Mouse (Mus musculus): Measurements from ENCODE around the gene Selenom.

The Selenom gene

DNA sequence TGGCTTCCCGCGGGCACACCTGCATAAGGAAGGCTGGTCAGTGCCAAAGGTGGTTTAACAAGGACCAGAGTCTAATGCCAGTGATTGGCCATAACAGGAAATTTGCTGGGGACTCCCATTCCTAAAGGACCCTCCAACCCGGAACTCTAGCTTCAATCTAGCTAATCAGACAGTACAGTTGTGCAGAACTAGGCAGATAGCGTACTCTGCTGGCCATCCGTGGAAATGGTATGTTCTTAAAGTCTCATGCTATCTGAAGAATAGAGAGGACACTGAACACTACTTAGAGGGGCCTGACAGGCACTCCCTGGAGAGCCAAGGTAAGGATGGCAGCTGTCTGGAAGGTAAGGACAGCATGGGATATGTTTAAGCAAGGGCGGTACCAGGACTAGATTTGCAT is 17.1 kb downstream of the Selenom start:
- peak; percentile 31 for DNase-seq

DNA sequence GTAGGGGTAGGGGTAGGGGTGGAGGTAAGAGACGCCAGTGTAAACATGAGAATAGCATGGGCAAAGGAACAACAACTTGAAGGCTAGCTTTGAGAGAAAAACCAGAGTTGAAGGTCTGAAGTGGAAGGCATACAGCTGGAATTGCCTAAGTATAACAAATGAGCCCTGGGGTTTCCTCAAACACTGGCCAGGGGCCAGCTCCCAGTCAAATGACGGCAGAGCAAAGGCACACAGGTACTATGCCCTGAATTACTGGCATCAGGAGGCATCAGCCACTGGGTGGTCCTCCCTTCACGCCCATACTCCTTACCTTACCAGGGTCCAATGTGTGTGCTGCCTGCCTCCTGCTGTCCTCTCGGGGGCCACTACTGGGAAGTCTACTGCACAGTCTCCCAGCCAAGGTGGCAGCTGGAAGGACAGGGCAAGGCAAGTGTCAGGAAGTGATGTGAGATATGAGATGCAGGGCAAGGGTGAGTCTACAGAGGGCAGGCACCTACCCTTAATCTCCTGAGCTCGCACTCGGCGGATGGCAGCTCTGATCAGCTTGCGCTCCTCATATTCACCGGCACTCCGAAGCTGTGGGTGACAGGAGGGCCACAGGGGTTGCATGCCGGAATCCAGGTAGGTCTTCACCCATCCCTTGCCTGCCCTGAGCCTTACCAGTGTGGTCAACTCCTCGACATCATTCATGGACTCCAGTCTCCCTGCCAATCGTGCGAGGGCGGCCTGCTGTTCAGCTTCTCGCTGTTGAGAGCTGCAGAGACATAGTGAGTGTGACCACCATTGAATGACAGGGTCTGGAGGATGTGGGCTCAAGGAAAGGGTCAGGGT is 17.8 kb downstream of the Selenom start:
- DNase-seq, result peak; percentile 28

DNA sequence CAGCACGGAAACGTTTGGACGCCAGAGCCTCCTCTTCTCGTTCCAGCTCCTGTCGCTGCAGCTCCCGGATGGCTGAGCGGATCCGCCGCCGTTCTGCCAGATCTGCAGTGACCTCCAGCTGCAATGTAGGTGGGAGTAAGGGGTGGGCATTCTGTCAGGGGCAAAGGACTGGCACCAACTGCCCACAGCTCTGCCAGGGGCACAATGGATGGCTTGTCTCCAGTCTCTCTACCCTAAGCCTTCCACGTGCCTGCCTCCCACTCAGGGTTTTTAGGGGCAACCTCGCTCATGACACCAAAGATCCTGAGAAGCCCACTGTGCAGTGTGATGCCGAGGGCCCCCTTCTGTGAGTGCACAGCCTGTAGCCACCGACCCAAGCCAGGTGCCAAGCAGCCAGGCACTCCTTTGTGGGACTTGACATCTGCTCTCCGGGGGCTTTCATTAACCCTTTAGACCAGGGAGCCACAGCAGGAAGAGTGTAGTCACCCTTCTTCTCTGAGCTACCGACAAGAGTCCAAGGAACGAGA is 19.0 kb downstream of the Selenom start:
- DNase-seq, result peak; percentile 23

DNA sequence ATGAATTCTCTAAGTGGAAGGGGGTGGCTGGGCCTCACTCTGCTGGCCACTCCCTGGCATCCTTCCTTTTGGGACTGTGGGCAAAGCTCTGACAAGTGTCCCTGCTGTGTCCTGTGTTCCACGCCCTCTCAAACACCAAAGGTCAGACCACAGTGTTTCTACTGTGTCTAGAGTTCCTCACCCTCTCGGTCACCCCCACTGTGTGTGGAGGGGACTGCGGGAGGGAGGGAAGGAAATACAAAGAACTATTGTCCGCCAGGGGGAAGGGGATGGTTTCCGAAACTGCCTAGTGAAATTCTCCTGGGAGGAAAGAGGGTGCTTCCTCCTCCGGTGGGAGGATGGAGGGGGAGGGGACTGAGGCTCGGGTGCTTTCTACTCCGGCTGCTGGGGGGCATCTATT is 20.5 kb downstream of the Selenom start:
- no peak for DNase-seq

DNA sequence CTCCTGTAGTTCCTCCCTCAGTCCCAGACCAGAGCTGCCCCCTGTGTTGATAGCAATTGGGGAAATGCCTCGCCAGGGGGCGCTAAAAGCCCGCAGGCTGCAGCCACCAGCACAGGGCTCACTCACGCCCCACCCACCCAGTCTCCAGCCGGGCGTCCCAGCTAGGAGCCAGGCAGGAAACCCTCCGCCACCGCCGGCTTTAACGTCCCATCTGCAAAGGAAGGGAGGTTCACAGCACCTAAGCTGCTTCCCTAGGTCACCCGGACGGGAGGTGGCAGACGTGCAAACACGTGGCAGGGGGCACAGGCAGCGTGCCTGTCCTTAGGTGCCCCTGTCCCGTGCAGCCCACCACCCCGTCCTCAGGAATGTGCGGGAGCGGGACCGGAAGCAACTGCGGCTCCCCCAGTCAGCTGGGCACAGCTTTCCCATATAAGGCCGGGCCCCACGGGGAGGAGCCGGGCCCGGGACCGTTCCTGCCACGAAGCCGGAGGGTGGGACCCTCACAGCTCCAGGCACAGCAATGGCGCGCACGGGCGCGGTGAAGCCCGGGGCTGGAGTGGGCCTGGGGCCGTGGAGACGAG is 21.0 kb downstream of the Selenom start:
- peak; percentile 90 for DNase-seq

DNA sequence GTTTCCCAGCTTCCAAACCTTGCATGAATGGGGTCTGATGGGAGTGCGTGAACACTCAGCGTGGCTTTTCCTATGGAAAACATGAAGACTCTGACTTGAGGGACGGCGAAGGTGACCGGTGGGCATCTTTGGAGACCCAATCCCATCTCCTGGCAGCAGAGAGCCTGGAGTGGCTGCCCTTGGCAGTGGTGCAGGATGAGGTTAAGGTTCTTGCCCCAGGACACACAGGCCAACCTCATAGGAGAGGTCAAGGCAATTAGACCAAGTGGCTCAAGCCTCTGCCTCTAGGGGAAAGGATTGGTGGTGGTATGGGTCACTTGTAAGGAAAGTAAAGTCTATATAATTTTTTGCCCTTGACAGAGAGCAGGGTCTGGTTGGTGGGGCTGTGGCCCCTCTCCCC is 21.6 kb downstream of the Selenom start:
- DNase-seq, result peak; percentile 32

DNA sequence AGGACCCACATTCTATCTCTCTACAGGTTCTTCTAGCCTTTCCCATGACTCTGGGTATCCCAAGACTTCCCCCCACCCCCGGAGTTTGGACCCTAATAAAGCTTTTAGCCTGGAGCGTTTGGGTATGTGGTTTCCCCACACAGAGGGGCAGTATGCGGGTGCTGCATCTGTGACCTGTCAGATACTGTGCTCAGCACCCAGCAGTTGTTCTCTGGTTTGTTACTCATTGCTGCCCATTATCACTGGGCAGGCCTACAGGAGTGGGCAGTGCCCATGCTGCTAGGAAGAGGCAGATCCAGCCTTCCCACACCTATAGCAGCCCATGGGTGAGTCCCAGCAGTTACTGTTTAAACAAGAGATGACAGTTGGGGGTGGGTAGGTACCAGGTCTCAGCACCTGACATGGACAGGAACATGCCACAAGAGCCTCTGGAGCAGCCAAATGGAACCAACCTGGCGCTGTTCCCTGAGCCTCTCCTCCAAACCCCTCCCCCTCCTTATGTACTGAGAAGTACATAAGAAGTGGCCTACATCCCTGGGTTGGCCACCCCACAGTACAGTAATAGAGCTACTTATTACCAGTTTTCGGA is 22.4 kb downstream of the Selenom start:
- peak; percentile 45 for DNase-seq

DNA sequence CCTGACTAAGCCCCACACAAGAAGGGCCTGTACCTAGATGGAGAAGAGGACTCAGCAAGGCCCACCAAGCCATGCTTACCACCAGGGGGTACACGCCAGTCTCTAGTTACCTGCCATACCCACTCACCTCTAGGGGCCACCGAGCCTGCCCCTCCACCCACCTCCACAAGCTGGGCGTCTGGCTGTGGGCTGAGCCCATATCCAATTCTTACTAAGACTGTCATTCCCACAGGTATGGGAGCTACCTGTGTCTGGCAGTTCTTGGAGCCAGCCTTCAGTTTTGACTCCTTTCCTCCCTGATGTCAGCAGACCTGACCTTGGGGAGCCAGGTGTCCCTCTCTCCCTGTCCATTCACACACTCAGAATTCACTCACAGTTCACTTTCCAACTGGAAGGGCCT is 23.2 kb downstream of the Selenom start:
- DNase-seq, result peak; percentile 32

DNA sequence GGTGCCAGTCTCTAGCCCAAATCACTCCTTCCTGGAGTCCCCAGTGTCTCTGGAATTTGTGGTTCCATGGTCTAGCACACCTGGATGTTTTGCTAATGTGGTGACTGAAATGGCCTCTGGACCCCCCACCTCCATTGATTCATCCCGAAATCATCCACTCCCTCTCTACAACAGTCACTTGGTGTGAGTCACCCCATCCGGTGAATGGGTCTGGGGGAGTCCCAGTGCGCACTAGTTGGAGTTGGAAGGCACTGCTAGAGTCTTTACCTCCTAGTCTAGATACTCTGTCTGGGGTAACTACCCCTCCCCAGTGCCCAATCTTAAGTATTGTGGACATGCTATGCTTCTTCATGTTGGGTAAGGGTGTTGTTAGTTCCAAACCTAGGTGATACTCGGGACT is 23.9 kb downstream of the Selenom start:
- peak; percentile 30 for DNase-seq

DNA sequence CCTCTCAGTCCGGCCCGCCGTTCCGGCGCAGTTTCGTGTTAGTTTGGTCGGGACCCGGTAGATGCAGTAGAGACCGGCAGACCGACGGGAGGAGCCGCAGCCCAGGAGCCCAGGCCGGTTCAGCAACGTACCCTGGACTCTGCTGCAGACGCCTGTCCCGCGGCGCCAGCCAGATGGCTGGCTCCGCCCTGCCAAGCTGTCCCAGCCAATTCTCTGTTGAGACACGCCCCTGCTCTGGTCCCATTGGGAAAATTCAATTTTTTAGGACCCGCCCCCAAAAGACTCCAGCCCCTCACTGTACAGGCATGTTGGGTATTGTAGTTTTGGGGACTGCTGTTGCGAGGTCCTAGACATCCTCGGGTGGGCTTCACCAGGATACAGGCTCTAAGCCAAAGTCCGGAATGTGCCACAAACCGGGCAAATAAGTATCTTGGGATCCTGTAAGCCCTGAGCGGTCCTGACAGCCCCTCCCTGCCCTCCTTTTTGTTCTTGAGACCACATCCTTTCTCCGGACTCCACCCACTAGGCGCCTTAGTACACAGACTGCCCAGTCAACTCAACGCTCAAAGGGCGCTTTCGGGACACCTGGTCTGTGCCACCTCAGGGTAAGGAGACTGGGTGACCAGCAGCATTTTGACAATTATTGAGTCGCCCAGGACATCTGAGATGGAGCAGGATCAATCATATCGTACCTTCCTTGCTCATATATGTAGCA is 24.8 kb downstream of the Selenom start:
- DNase-seq, result peak; percentile 93

DNA sequence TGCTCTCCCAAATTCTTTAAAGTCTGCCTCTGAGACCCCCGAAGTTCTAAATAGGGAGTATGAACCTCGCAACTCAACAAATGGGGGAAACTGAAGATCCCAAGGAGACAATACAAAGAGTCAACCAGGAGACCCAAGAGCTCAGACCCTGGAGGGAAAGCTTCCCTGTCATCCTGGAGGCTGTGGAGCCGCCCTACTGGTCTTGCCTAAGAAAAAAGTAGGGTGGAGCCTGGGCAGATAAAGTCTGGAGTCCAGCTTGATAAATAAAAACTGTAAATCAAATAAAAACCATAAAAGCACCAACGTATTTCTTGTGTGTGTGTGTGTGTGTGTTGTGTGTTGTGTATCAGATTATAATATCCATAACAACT is 25.3 kb downstream of the Selenom start:
- no peak for DNase-seq

DNA sequence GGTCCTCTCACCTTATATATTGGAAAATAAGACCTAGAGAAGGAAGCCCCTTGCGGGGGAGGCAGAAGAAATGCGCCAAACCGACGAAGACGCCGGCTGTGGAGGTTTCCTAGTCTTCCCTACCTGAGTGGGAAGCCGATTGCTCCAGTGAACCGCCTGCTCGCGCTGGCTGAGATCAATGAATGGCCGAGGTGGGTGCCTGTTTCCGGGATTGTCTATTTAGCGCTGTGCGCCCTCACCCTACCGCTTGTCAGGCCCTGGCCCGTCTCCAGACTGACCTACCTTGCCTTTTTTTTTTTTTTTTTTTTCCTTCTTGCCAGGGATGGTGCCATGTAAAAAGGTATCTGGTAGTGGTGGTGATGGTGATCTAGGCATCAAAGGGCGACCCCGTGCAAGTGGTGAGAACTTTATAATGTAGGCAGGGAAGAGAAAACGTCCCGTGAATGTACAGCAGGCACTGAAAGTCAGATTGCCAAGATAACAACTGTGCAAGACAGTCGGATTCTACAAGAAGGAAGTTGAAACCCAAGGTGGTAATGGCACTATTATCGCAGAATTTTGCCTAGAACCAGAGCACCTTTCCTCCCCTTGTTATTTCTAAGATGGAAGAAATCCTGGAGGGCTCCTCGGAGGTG is 26.1 kb downstream of the Selenom start, which contains the start of gene Smtn:
Gene Smtn, minus strand, starts transcription at position 162 of the 635 bp plus-strand sequence.
- DNase-seq, result peak; percentile 41

DNA sequence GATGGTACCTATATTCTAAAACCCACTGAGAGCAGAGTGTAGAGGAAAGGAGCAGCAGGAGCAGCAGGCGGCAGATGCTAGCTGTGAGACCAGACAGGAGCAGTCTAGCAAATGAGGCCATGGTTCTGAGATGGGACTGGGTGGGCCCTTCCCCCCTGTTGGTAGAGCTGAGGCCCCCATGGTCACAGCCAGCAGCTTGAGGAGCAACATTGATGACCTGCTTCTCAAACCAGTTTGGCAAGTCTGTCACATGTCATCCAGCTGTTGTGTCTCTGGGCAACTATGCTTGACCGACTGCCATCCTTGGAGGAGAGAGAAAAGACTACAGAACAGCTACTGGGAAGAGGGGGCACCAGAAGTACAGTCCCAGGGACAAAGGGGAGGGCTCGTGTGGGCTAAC is 27.4 kb downstream of the Selenom start:
- DNase-seq, result peak; percentile 4

DNA sequence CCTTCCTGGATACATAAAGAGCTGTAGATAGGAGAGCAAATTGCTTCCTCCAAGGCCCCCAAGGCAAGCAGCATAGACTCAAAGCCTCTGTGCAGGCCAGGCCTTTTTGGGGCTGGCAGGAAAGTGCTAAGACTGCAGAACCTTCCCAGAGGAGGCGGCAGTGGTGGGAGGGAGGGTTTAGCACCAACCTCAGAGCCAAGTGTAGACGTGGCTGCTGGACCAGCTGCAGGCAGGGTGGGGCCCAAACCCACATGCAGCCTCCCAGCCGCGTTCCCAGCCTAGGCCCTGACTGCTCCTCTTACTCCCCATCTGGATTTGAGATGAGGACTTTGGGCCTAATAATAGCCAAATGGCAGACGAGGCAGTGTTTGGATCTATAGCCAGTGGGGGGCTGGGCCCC is 28.5 kb downstream of the Selenom start:
- DNase-seq, result no peak

DNA sequence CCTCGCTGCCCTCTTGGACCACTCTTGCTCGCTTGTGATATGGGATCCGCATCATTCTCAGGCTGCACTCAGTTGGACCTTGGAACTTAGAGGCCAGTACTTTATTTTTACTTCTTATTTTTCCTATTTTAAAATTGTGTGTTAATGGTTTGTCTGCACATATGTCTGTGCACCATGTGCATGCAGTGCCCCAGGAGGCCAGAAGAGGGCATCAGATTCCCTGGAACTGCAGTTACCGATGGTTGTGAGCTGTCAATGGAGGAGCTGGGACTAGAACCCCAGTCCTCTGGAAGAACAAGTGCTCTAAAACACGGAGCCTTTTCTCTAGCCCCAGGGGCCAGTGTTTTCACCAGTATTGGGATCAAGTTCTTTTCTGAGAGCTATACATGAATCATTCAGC is 29.9 kb downstream of the Selenom start:
- no peak for DNase-seq

DNA sequence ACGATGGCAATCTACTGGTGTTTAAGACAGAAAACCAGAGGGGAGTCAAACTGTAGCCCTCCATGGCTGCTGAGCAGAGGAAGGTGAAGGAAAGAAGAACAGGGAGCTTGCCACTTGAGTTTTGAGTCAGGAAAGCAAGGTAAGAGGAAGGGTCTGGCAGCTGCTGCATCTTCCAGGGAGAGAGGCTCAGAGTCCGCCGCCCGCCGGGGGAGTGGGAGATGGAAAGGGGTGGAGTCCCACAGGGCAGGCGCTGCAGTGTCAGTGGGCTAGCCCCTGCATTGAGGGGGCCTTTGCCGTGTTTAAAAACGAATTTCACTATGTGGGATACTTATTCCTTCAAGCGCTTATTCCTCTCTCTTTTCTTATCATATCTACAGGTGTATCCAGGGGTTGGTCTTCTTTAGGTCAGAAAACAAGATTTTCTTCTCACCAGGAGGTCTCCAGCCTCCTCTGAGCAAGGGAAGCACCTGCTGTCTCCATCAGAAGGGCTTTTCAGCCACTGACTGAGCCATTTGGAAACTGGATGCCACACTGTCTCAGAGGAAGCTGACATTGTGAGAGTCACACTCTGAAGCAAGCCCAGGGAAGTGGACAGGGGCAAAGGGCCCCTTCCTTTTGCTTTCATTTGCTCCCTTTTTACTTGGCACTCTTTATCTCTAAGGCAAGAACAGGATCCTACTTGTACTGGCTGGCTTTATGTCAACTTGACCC is 31.2 kb downstream of the Selenom start:
- no peak for DNase-seq

DNA sequence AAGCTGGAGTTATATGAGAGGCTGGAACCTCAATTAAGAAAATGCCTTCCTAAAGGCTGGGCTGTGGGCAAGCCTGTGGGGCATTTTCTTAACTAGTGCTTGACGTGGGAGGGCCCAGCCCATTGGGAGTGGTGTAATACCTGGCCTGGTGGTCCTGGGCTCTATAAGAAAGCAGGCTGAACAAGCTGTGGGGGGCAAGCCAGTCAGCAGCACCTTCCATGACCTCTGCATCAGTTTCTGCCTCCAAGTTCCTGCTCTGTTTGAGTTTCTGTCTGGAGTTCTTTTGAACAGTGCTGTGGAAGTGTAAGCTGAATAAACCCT is 31.7 kb downstream of the Selenom start:
- DNase-seq, result no peak

DNA sequence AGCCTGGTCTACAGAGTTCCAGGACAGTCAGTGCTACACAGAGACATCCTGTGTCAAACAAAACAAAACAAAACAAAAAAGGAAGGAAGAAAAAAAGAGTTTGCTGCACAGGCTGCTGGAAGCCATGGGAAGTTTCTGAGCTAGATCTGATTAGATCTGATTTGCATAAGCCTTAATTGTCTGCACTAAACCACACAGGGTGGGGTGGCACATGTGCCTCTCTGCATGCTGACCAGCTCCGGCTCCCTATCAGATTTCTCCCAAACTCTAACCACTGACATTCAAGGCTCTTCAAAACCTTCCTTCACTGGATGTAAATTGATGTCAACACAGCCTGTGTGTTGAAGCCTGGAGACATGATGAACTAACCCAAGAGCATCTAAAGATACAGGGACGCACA is 32.6 kb downstream of the Selenom start:
- no peak for DNase-seq

DNA sequence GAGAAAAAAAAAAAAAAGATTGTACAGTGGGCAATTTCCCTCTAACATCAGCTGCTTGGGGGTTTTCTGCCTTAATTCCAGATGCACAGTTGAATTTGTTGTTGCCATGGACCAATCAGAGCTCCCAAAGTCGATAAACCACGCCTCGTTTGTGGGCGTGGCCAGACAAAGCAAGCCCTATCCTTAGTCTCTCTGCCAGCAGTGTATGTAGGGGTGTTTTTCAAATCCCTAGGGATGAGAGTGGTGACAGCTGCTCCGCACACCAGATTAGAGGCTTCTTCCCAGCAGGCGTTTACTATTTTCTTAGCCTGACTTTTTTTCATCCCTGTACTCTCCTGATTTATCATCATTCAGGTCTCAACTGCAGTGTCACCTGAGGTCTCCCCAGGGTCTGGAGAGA is 33.5 kb downstream of the Selenom start:
- DNase-seq, result no peak

DNA sequence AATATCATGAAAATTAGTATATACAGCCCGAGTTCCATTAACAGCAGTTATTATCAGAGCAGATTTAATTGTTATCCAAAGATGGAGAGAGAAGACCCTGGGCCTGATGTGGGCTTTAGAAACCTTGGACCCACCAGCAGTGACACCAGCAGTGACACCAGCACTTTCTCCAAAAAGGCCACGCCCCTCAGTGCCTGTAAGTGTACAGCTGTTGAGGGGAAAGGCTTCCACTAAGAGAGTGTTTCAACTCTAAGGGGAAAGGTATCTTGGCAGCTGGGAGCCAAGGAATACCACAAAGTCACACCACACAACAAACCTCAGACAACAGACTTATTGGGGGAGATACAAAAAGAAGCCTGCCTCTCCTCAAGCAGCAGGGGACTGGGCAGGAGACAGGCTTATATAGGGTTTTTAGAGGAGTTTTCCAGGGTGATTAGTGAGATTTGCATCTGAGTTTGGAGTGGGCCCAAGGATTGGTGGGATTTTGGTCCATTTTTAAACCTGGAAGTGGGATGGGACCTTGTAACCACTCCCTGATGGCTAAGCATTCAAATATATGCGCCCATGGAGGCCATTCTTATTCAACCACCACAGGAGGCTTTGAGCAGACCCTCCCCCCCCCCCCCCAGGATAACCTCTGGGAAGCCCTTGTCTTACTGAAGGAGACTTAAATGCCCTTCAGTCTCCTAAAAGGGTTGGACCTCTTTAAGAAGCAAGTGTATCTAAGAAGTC is 34.2 kb downstream of the Selenom start:
- DNase-seq, result no peak

DNA sequence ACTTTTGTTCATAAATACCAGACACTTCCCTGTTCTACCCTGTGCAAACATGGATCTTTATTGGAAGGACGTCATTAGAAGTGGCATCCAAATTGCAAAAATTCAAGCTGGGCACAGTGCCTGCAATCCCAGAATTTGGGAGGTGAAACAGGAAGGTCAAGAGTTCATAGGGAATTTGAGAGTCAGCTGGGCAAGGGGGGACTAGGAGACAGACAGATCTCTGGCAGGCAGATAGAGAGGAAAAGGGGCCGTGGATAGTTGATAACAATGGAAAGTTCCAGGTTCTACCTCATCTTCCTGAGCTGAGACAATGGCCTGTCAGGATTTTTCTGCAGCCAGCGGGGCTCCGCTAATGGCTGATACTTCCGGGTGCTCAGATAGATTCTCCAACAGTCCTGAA is 35.3 kb downstream of the Selenom start:
- no peak for DNase-seq

DNA sequence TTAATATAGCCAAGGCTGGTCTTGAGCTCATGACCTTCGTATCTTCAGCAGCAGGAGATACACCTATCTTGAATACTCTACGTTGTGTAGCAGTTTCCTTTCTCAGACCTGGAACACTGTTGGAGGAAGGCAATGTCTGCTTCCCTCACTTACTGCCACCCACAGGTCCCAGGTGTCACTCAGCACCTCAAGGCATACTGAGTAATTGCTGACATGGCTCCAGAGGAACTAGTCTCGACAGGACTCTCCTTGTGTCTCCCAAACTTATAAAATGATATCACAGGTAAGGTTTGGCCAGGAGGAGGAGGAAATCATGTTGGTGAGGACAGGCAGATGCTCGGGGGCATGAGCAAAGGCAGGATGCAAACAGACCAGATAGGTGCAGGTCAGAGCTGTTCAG is 40.5 kb downstream of the Selenom start:
- no peak for DNase-seq
